Mouse (Mus musculus) regulatory T cell (primary cell): ENCODE data around the gene Cog8.
"Not testable (repeated sequence)": the region's sequence is repeated elsewhere in the genome, so short reads cannot be mapped to it uniquely, and the experiment has no call there.

Source experiments
- in situ Hi-C: fragments of 300-600 bp; cut with MboI, MseI; formaldehyde crosslinking; loops from one replicate; pipeline ENCODE4 v1.15.1; 2025; ENCODE audit warnings: high pct_unique_total_duplicates

Gene Cog8

GRCm38 (mm10) chr8:107045478-107045877 is 11.0 kb downstream of the Cog8 start:
- in situ Hi-C loops, result loop anchor here (10.0 kb wide), 1 partner anchor 811 kb away; no protein-coding TSS in a partner anchor

- in situ Hi-C loops, result loop anchor here (10.0 kb wide), 1 partner anchor 806 kb away; no protein-coding TSS in a partner anchor
These were observed 15.9 kb downstream of the Cog8 start for GRCm38 (mm10) chr8:107040632-107041031.

- in situ Hi-C loops, result no loop called here
These were observed 19.9 kb downstream of the Cog8 start for GRCm38 (mm10) chr8:107036626-107037025.

- in situ Hi-C loops, result no loop called here
These were observed 20.8 kb downstream of the Cog8 start for GRCm38 (mm10) chr8:107035641-107036040.

- in situ Hi-C loops, result not testable (repeated sequence)
These were observed 22.9 kb downstream of the Cog8 start for GRCm38 (mm10) chr8:107033609-107034008.

GRCm38 (mm10) chr8:107031577-107032090 is 24.9 kb downstream of the Cog8 start:
- in situ Hi-C loops, result no loop called here

- in situ Hi-C loops, result no loop called here
These were observed 25.6 kb downstream of the Cog8 start, which contains the start of gene Vps4a for GRCm38 (mm10) chr8:107030650-107031576. Gene Vps4a, plus strand, starts transcription at chr8:107031222.

- in situ Hi-C loops, result no loop called here
These were observed 26.4 kb downstream of the Cog8 start for GRCm38 (mm10) chr8:107030058-107030457.

- in situ Hi-C loops, result no loop called here
These were observed 27.2 kb downstream of the Cog8 start for GRCm38 (mm10) chr8:107029310-107029709.

- in situ Hi-C loops, result loop anchor here (25.0 kb wide), 1 partner anchor 311 kb away; no protein-coding TSS in a partner anchor
These were observed 33.0 kb downstream of the Cog8 start for GRCm38 (mm10) chr8:107023479-107023878.

GRCm38 (mm10) chr8:107014915-107015314 is 41.6 kb downstream of the Cog8 start:
- in situ Hi-C loops, result loop anchor here (25.0 kb wide), 1 partner anchor 303 kb away; no protein-coding TSS in a partner anchor

GRCm38 (mm10) chr8:107012666-107013065 is 43.8 kb downstream of the Cog8 start:
- in situ Hi-C loops, result loop anchor here (25.0 kb wide), 1 partner anchor 300 kb away; no protein-coding TSS in a partner anchor

- in situ Hi-C loops, result loop anchor here (25.0 kb wide), 1 partner anchor 295 kb away; no protein-coding TSS in a partner anchor
These were observed 48.7 kb downstream of the Cog8 start for GRCm38 (mm10) chr8:107007795-107008194.

- in situ Hi-C loops, result loop anchor here (5.0 to 25.0 kb wide), 2 partner anchors 80 to 290 kb away; no protein-coding TSS in a partner anchor
These were observed 54.0 kb downstream of the Cog8 start for GRCm38 (mm10) chr8:107002532-107002931.

- in situ Hi-C loops, result no loop called here
These were observed 57.4 kb downstream of the Cog8 start for GRCm38 (mm10) chr8:106999068-106999467.

- in situ Hi-C loops, result no loop called here
These were observed 59.1 kb downstream of the Cog8 start for GRCm38 (mm10) chr8:106997416-106997815.

- in situ Hi-C loops, result not testable (repeated sequence)
These were observed 60.1 kb downstream of the Cog8 start for GRCm38 (mm10) chr8:106996339-106996738.
